Mouse (Mus musculus): Measurements from ENCODE around the gene Scyl2. TPM values are rescaled to one million over a fixed set of nuclear protein-coding genes. Genes with fewer than 3 reads are reported as not detected.

Scyl2 gene
- total and polyA plus RNA-seq, 3 experiments = 15.1 to 17.4 (median 17.2) TPM

DNA sequence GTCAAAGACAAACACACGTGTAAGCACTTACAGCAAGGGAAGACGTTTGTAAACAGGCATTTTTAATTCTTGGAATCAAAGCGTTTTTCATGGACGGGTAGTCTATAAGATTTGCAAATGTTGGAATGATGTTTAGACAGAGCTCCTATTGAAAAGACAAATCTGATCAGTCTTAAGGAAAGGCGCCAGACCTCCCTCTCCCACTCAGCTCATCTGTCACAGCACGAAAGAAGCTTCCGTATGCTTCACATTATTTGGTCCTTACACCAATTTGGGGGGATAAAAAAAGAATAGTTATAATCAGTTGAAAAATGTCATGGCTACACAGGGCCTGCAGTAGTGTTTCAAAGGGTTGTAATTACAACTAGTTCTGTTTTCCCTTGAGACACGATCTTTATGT lies 33.2 kb downstream of the Scyl2 start:
- Histone ChIP-seq H3K27ac (ENCODE audit: insufficient read depth, low read depth) (no peak overlapping the region), H3K9me3 (replicated peaks; ENCODE audit: low read length) (no peaks in the 10 kb centered on the region), H3K4me1 (ENCODE audit: control insufficient read depth in 1 of 2, insufficient read depth in 2 of 2) (peaks cover 0 to 4% of the 10 kb centered on the region in 2 experiments; a peak in 1 of 4 replicates), H3K79me2 (replicated peaks; ENCODE audit: control insufficient read depth, extremely low read depth, insufficient read depth, poor library complexity, severe bottlenecking) (no peaks in the 10 kb centered on the region), H3K4me3 (replicated peaks in 1 of 3; ENCODE audit: low read depth in 2 of 3, low read length in 2 of 3, poor library complexity in 1 of 3) (no peak overlapping the region), H3K36me3 (replicated peaks in 1 of 2; ENCODE audit: control insufficient read depth in 1 of 2, insufficient read depth in 1 of 2, low read length in 1 of 2) (peaks cover 34 to 74% of the 10 kb centered on the region in 2 experiments), H3K27me3 (replicated peaks) (no peaks in the 10 kb centered on the region), H3K4me2 (ENCODE audit: insufficient read depth, low read depth, poor library complexity, severe bottlenecking) (no peak overlapping the region), H3K9ac (ENCODE audit: insufficient read depth, low read depth) (no peak overlapping the region)
- dilution Hi-C loops (cut with MboI; ENCODE audit: extremely low pct_ligation_motif_present, extremely low pct_unique_long_range_greater_than_20kb, low sequenced_read_pairs) (no loop called here), in situ Hi-C loops (cut with MboI; ENCODE audit: low pct_ligation_motif_present, low pct_unique_long_range_greater_than_20kb, low sequenced_read_pairs) (no loop called here)
- no peak for DNase-seq (ENCODE audit: extremely low read depth)
- TF ChIP-seq TBP (conservative IDR thresholded peaks at IDR 0.05; ENCODE audit: low read depth, low read length) (no peak), ZNF384 (IDR thresholded peaks at IDR 0.05; ENCODE audit: low read depth, low read length) (no peak), CTCF (conservative IDR thresholded peaks at IDR 0.05 in 1 of 2, IDR thresholded peaks at IDR 0.05 in 1 of 2; ENCODE audit: low read depth in 2 of 2, low read length in 2 of 2) (no peak), MEF2A (IDR thresholded peaks at IDR 0.05; ENCODE audit: borderline replicate concordance, low read depth, low read length) (no peak), ZMIZ1 (IDR thresholded peaks at IDR 0.05; ENCODE audit: low read depth, low read length) (no peak), IRF4 (IDR thresholded peaks at IDR 0.05; ENCODE audit: low read depth, low read length) (no peak), MAZ (IDR thresholded peaks at IDR 0.05; ENCODE audit: low read depth, low read length) (no peak), POLR2AphosphoS2 (IDR thresholded peaks at IDR 0.05; ENCODE audit: low read depth, low read length) (no peak), POLR2A (IDR thresholded peaks at IDR 0.05; ENCODE audit: low read depth, low read length) (no peak), ZKSCAN1 (IDR thresholded peaks at IDR 0.05; ENCODE audit: borderline replicate concordance, low read depth, low read length) (no peak), GABPA (IDR thresholded peaks at IDR 0.05; ENCODE audit: insufficient replicate concordance, low read depth, low read length) (no peak), JUN (IDR thresholded peaks at IDR 0.05; ENCODE audit: insufficient read depth, low read depth, low read length) (no peak), TCF12 (IDR thresholded peaks at IDR 0.05; ENCODE audit: low read depth, low read length) (no peak), RAD21 (IDR thresholded peaks at IDR 0.05; ENCODE audit: low read depth, low read length) (no peak)

- Histone ChIP-seq H3K36me3 (replicated peaks in 1 of 2; ENCODE audit: control insufficient read depth in 1 of 2, insufficient read depth in 1 of 2, low read length in 1 of 2) (peaks cover 35 to 73% of the 10 kb centered on the region in 2 experiments), H3K4me3 (replicated peaks in 1 of 3; ENCODE audit: low read depth in 2 of 3, low read length in 2 of 3, poor library complexity in 1 of 3) (no peak overlapping the region), H3K27ac (ENCODE audit: insufficient read depth, low read depth) (no peak overlapping the region), H3K9me3 (replicated peaks; ENCODE audit: low read length) (no peaks in the 10 kb centered on the region), H3K9ac (ENCODE audit: insufficient read depth, low read depth) (no peak overlapping the region), H3K4me2 (ENCODE audit: insufficient read depth, low read depth, poor library complexity, severe bottlenecking) (no peak overlapping the region), H3K4me1 (ENCODE audit: control insufficient read depth in 1 of 2, insufficient read depth in 2 of 2) (peaks cover 0 to 4% of the 10 kb centered on the region in 2 experiments; a peak in 1 of 4 replicates), H3K27me3 (replicated peaks) (no peaks in the 10 kb centered on the region), H3K79me2 (replicated peaks; ENCODE audit: control insufficient read depth, extremely low read depth, insufficient read depth, poor library complexity, severe bottlenecking) (no peaks in the 10 kb centered on the region)
- in situ Hi-C loops (cut with MboI; ENCODE audit: low pct_ligation_motif_present, low pct_unique_long_range_greater_than_20kb, low sequenced_read_pairs) (no loop called here), dilution Hi-C loops (cut with MboI; ENCODE audit: extremely low pct_ligation_motif_present, extremely low pct_unique_long_range_greater_than_20kb, low sequenced_read_pairs) (no loop called here)
- TF ChIP-seq GABPA (IDR thresholded peaks at IDR 0.05; ENCODE audit: insufficient replicate concordance, low read depth, low read length) (no peak), MAX (IDR thresholded peaks at IDR 0.05; ENCODE audit: low read length) (no peak), EP300 (IDR thresholded peaks at IDR 0.05; ENCODE audit: low read length) (no peak), UBTF (IDR thresholded peaks at IDR 0.05; ENCODE audit: low read depth, low read length) (no peak), ZNF384 (IDR thresholded peaks at IDR 0.05; ENCODE audit: low read depth, low read length) (no peak), MXI1 (IDR thresholded peaks at IDR 0.05; ENCODE audit: low read depth, low read length) (no peak), BHLHE40 (IDR thresholded peaks at IDR 0.05; ENCODE audit: low read depth, low read length) (no peak)
- no peak for DNase-seq (ENCODE audit: extremely low read depth)
Observed at GRCm38 (mm10) chr10:89651691-89652090, 34.4 kb downstream of the Scyl2 start.
